Mouse (Mus musculus): ENCODE measurements around the gene Lipt2.

The Lipt2 gene

GRCm38 (mm10) chr7:100150086-100150485, 9.0 kb upstream of the Lipt2 start:
- CTCF ChIA-PET = interaction anchor here in 1 of 4 experiments (1.0 kb wide), 1 partner anchor 121 kb away, joined by 3 read pairs; no protein-coding TSS in a partner anchor
- POLR2A ChIA-PET = interaction anchor here in 2 of 4 experiments (0.7 to 3.9 kb wide), 4 partner anchors 9 to 29 kb away, joined by 3 to 27 read pairs (median 6); partner anchors contain the start of genes Lipt2 (in 2 of the 2) and Pold3 (in 1 of the 2)

- ChIA-PET POLR2A (interaction anchor here in 2 of 4 experiments (0.7 to 3.9 kb wide), 3 partner anchors 9 to 30 kb away, joined by 3 to 27 read pairs (median 8); partner anchors contain the start of gene Lipt2 (in 2 of the 2)), CTCF (no interaction called here)
These were observed 8.5 kb upstream of the Lipt2 start for GRCm38 (mm10) chr7:100150626-100151025.

GRCm38 (mm10) chr7:100157669-100158068, 1.4 kb upstream of the Lipt2 start:
- ChIA-PET CTCF (interaction anchor here in 1 of 4 experiments (1.9 kb wide), 1 partner anchor 30 kb away, joined by 8 read pairs; no protein-coding TSS in a partner anchor), POLR2A (interaction anchor here in 2 of 4 experiments (0.5 to 3.4 kb wide), 3 partner anchors 21 to 36 kb away, joined by 3 to 32 read pairs (median 22); partner anchors contain the start of gene Pold3 (in 1 of the 2))

- CTCF ChIA-PET = interaction anchor here in 1 of 4 experiments (1.5 kb wide), 1 partner anchor 37 kb away, joined by 4 read pairs; no protein-coding TSS in a partner anchor
- POLR2A ChIA-PET = interaction anchor here in 3 of 4 experiments (0.6 to 3.4 kb wide), 27 partner anchors 8 to 682 kb away, joined by 3 to 32 read pairs (median 6); partner anchors contain the start of genes Pold3 (in 3 of the 3), Kcne3 (in 1 of the 3), Pgm2l1 (in 1 of the 3) and Ucp2 (in 1 of the 3)
These were observed 929 bp downstream of the Lipt2 start for GRCm38 (mm10) chr7:100160006-100160405.

DNA sequence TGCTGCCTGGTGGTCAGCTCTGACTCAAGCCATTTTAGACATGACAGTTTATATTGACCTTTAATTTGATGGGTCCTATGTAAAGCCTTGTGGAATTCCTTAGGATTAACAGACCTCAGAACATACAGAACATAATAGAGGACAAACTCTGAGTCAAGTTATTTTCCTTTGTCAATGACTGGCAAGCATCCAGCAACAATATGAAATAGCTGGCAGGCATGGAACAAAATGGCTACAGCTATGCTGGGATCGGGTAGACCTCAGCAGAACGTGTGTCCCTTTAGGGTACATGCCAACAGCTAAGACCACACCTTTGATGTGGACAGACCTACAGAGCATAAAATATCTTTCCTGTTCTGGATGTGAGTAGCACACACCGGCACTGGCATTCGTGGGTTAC, 4.4 kb downstream of the Lipt2 start:
- ChIA-PET CTCF (no interaction called here), POLR2A (interaction anchor here in 2 of 4 experiments (0.9 to 1.6 kb wide), 2 partner anchors 15 to 42 kb away, joined by 3 to 4 read pairs; partner anchors contain the start of gene Pold3 (in 1 of the 2))

- ChIA-PET CTCF (no interaction called here), POLR2A (interaction anchor here in 1 of 4 experiments (0.9 to 1.6 kb wide), 2 partner anchors 9 to 10 kb away, joined by 3 to 5 read pairs; partner anchors contain the start of gene Lipt2)
These were observed 9.6 kb downstream of the Lipt2 start for GRCm38 (mm10) chr7:100168654-100169053.

- CTCF ChIA-PET = no interaction called here
- POLR2A ChIA-PET = interaction anchor here in 1 of 4 experiments (1.1 to 1.4 kb wide), 2 partner anchors 12 to 30 kb away, joined by 3 read pairs; partner anchors contain the start of gene Lipt2
These were observed 11.7 kb downstream of the Lipt2 start for GRCm38 (mm10) chr7:100170756-100171155.

DNA sequence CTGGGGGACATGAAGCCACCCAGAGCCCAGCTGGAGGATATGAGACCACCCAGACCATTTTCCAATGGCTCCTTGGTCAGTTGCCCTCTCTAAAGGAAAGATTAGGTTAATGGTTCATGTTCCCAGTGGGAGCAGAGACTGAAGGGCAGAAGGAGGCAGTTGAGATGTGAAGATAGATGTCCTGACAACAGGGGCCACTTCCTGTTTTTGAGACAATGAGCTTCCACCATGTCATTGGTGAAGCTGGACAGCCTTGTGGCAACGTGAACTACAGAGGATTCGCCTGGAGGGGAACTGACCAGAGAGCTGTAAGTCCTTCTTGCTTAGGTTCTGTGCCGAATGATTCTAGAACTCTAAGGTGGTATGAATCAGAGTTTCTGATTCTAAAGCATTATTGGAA, 17.2 kb downstream of the Lipt2 start, which contains the start of gene Kcne3:
Kcne3 (plus strand) TSS at position 234 of the 400 bp plus-strand sequence.
- POLR2A ChIA-PET = interaction anchor here in 2 of 4 experiments (0.7 to 4.5 kb wide), 2 partner anchors 17 to 230 kb away, joined by 3 to 13 read pairs; partner anchors contain the start of gene Lipt2 (in 1 of the 2)
- CTCF ChIA-PET = interaction anchor here in 1 of 4 experiments (1.5 kb wide), 1 partner anchor 13 kb away, joined by 4 read pairs; no protein-coding TSS in a partner anchor

- ChIA-PET CTCF (interaction anchor here (0.5 to 2.5 kb wide), 12 partner anchors 9 to 1249 kb away, joined by 3 to 20 read pairs (median 3); no protein-coding TSS in a partner anchor), POLR2A (interaction anchor here in 3 of 4 experiments (0.6 to 2.8 kb wide), 17 partner anchors 9 to 1487 kb away, joined by 3 to 12 read pairs (median 3); partner anchors contain the start of genes Lipt2 (in 2 of the 3), Pgm2l1 (in 1 of the 3) and Pold3 (in 1 of the 3))
These were observed 19.2 kb downstream of the Lipt2 start for GRCm38 (mm10) chr7:100178016-100178890.

DNA sequence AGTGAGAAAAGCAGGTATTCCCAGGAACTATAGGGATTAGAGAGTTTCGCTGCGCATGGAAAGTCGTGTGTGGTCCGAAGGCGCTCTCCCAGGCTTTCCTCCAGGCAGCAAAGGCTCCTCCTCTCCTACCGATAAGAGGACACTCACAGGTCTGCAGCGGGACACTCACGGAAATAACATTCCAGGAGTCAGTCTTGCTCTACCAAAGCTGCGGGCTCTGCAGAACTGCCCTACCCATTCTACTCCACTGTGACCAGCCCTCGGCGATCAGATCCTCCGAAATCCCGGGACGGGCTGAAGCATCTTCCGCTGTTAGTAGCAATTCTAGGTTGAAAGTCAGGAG, 19.8 kb downstream of the Lipt2 start:
- ChIA-PET CTCF (interaction anchor here in 3 of 4 experiments (0.5 to 2.5 kb wide), 8 partner anchors 8 to 1249 kb away, joined by 3 to 20 read pairs (median 4); no protein-coding TSS in a partner anchor), POLR2A (interaction anchor here in 2 of 4 experiments (0.6 to 2.8 kb wide), 12 partner anchors 9 to 317 kb away, joined by 3 to 12 read pairs (median 3); partner anchors contain the start of genes Lipt2 (in 2 of the 2) and Pold3 (in 1 of the 2))

GRCm38 (mm10) chr7:100179394-100179793, 20.3 kb downstream of the Lipt2 start:
- POLR2A ChIA-PET = interaction anchor here in 2 of 4 experiments (1.9 to 2.8 kb wide), 3 partner anchors 19 to 58 kb away, joined by 6 to 11 read pairs (median 9); partner anchors contain the start of genes Lipt2 (in 1 of the 2) and Pold3 (in 1 of the 2)

GRCm38 (mm10) chr7:100179836-100180407, 20.8 kb downstream of the Lipt2 start:
- CTCF ChIA-PET = no interaction called here
- POLR2A ChIA-PET = no interaction called here

More at GRCm38 (mm10) chr7:100179394-100179793, 20.3 kb downstream of the Lipt2 start:
- CTCF ChIA-PET = interaction anchor here in 2 of 4 experiments (1.9 to 2.5 kb wide), 2 partner anchors 8 to 9 kb away, joined by 8 to 20 read pairs; no protein-coding TSS in a partner anchor

DNA sequence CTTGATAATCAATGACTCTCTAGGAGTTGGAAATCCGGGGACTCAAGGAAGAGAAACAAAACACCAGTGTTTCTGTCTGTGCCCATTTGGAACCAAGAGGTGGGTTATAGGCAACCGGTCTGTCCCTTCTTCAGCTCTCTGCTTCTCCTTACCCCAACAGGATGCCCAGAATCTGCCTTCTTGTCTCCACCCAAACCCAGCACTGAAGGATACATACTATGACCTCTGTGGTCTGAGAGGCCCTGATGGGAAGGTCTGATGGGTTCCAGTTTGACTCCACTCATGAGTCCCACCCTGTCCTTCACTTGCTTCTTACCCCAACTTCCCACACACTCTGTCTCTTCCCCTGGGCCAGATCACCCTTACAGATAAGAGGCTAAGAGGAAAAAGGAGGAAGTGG, 22.1 kb downstream of the Lipt2 start:
- ChIA-PET CTCF (interaction anchor here in 1 of 4 experiments (1.0 kb wide), 1 partner anchor 9 kb away, joined by 3 read pairs; no protein-coding TSS in a partner anchor), POLR2A (interaction anchor here in 1 of 4 experiments (0.5 kb wide), 1 partner anchor 20 kb away, joined by 3 read pairs; no protein-coding TSS in a partner anchor)

GRCm38 (mm10) chr7:100181614-100182013, 22.5 kb downstream of the Lipt2 start:
- ChIA-PET CTCF (no interaction called here), POLR2A (interaction anchor here in 1 of 4 experiments (0.9 kb wide), 1 partner anchor 23 kb away, joined by 3 read pairs; the partner anchor contains the start of gene Lipt2)

DNA sequence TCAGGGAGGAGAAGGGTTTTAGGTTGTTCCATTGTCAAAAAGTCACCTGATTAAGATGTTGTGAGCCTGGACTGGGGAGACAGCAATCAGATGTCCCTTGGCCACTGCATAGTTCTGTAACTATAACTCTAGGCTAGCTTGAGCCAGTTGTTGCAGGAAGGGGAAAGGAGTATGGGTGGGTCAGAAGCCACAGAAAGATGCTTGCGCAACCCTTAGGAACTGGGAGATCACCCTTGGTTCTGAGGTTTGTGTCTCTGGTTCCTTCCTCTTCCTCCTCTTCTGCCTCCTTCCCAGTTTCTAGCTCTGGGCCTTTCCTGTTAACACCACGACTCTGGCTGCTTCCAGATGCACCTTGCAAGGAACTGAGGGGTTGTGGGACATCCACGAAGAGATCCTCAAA, 23.3 kb downstream of the Lipt2 start:
- ChIA-PET POLR2A (interaction anchor here in 1 of 4 experiments (0.9 kb wide), 1 partner anchor 24 kb away, joined by 3 read pairs; the partner anchor contains the start of gene Lipt2), CTCF (interaction anchor here in 1 of 4 experiments (0.5 kb wide), 1 partner anchor 83 kb away, joined by 4 read pairs; no protein-coding TSS in a partner anchor)

GRCm38 (mm10) chr7:100187601-100188000, 28.5 kb downstream of the Lipt2 start:
- ChIA-PET POLR2A (interaction anchor here in 1 of 4 experiments (0.7 to 1.7 kb wide), 4 partner anchors 10 to 78 kb away, joined by 3 to 6 read pairs (median 4); partner anchors contain the start of gene Lipt2), CTCF (interaction anchor here (0.5 to 4.2 kb wide), 32 partner anchors 9 to 666 kb away, joined by 3 to 20 read pairs (median 4); partner anchors contain the start of genes Lipt2 (in 2 of the 4) and Rnf169 (in 1 of the 4))

- CTCF ChIA-PET = interaction anchor here (0.6 to 4.2 kb wide), 10 partner anchors 9 to 201 kb away, joined by 3 to 20 read pairs (median 4); no protein-coding TSS in a partner anchor
These were observed 31.1 kb downstream of the Lipt2 start for GRCm38 (mm10) chr7:100190167-100190566.

More at GRCm38 (mm10) chr7:100190167-100190566, 31.1 kb downstream of the Lipt2 start:
- POLR2A ChIA-PET = interaction anchor here in 2 of 4 experiments (1.1 to 1.6 kb wide), 2 partner anchors 12 to 31 kb away, joined by 3 read pairs; partner anchors contain the start of gene Lipt2 (in 1 of the 2)

All from embryonic stem cell, embryonic (primary cell).